Mouse (Mus musculus) CH12.LX (cell line): ENCODE measurements around the gene Fcgr4. TPM values are rescaled to one million over a fixed set of nuclear protein-coding genes. Genes with fewer than 3 reads are reported as not detected.

Experiments
- DNase-seq: peaks from one replicate; pipeline ENCODE4 v3.0.0-alpha.2; 2013; ENCODE audit errors: extremely low read depth
- H3K27ac ChIP-seq: 2 replicates; pipeline ENCODE4 v1.5.1; 2012; ENCODE audit warnings: low read depth, mild to moderate bottlenecking, control low read depth, moderate library complexity; ENCODE audit not compliant: insufficient read depth
- H3K27me3 ChIP-seq: replicated peaks from 2 replicates; pipeline ENCODE3; 2012; ENCODE audit warnings: inconsistent platforms
- H3K36me3 ChIP-seq, 2 experiments: replicated peaks in 1 of 2; 2 replicates each; pipeline versions ENCODE3 to v1.6.1; 2012; ENCODE audit warnings: inconsistent platforms in 1 of 2, low read length in 1 of 2, mild to moderate bottlenecking in 1 of 2, mixed read lengths in 1 of 2, moderate library complexity in 1 of 2; ENCODE audit not compliant: control insufficient read depth in 1 of 2, insufficient read depth in 1 of 2
- H3K4me1 ChIP-seq, 2 experiments: 2 replicates each; pipeline ENCODE4 v1.6.1; 2012; ENCODE audit warnings: inconsistent platforms in 1 of 2, moderate library complexity in 1 of 2; ENCODE audit not compliant: insufficient read depth in 2 of 2, control insufficient read depth in 1 of 2
- H3K4me2 ChIP-seq: 2 replicates; pipeline ENCODE4 v1.6.1; 2012; ENCODE audit warnings: low read depth, mild to moderate bottlenecking, control low read depth; ENCODE audit not compliant: poor library complexity, insufficient read depth, severe bottlenecking
- H3K4me3 ChIP-seq, 3 experiments: fragments of 150-350 bp in 1 of 3; sonication (generic) in 1 of 3; replicated peaks in 1 of 3; 2 replicates each; pipeline versions ENCODE3 to v1.5.1; 2011 to 2012; ENCODE audit warnings: low read depth in 2 of 3, low read length in 2 of 3, mild to moderate bottlenecking in 2 of 3, moderate library complexity in 2 of 3, control low read depth in 1 of 3, improper control_type of control experiment in 1 of 3, inconsistent platforms in 1 of 3, mixed read lengths in 1 of 3; ENCODE audit not compliant: poor library complexity in 1 of 3
- H3K79me2 ChIP-seq: replicated peaks from 2 replicates; pipeline ENCODE4 v1.6.1; 2012; ENCODE audit warnings: mild to moderate bottlenecking, moderate library complexity; ENCODE audit not compliant: control insufficient read depth, poor library complexity, insufficient read depth, severe bottlenecking; ENCODE audit errors: extremely low read depth
- H3K9ac ChIP-seq: 2 replicates; pipeline ENCODE4 v1.6.1; 2012; ENCODE audit warnings: low read depth, mild to moderate bottlenecking, control low read depth, moderate library complexity; ENCODE audit not compliant: insufficient read depth
- H3K9me3 ChIP-seq: replicated peaks from 2 replicates; pipeline ENCODE3; 2012; ENCODE audit warnings: low read length, inconsistent platforms, mixed read lengths
- BHLHE40 ChIP-seq: IDR thresholded peaks from 2 replicates; pipeline ENCODE4 v1.6.1; 2011; ENCODE audit warnings: mild to moderate bottlenecking, low read depth, low read length, improper control_type of control experiment
- CHD1 ChIP-seq: IDR thresholded peaks from 2 replicates; pipeline ENCODE4 v1.6.1; 2012; ENCODE audit warnings: low read depth, low read length, improper control_type of control experiment, inconsistent platforms
- IRF4 ChIP-seq: IDR thresholded peaks from 2 replicates; pipeline ENCODE4 v1.6.1; 2014; ENCODE audit warnings: low read depth, mild to moderate bottlenecking, inconsistent platforms, low read length, improper control_type of control experiment
- JUN ChIP-seq: IDR thresholded peaks from 2 replicates; pipeline ENCODE4 v1.6.1; 2011; ENCODE audit warnings: low read depth, mild to moderate bottlenecking, low read length, improper control_type of control experiment, moderate library complexity; ENCODE audit not compliant: insufficient read depth
- JUND ChIP-seq: conservative IDR thresholded peaks from 2 replicates; pipeline ENCODE4 v1.6.1; 2011; ENCODE audit warnings: low read depth, low read length, improper control_type of control experiment
- MAX ChIP-seq: IDR thresholded peaks from 2 replicates; pipeline ENCODE4 v1.6.1; 2011; ENCODE audit warnings: low read length, improper control_type of control experiment
- MAZ ChIP-seq: IDR thresholded peaks from 2 replicates; pipeline ENCODE4 v1.6.1; 2012; ENCODE audit warnings: low read depth, mild to moderate bottlenecking, inconsistent platforms, low read length, improper control_type of control experiment, moderate library complexity
- MEF2A ChIP-seq: IDR thresholded peaks from 2 replicates; pipeline ENCODE4 v1.6.1; 2014; ENCODE audit warnings: low read depth, mild to moderate bottlenecking, inconsistent platforms, low read length, improper control_type of control experiment, borderline replicate concordance
- NELFE ChIP-seq: IDR thresholded peaks from 2 replicates; pipeline ENCODE4 v1.6.1; 2011; ENCODE audit warnings: low read depth, low read length, improper control_type of control experiment
- NRF1 ChIP-seq: IDR thresholded peaks from 2 replicates; pipeline ENCODE4 v1.6.1; 2014; ENCODE audit warnings: low read depth, mild to moderate bottlenecking, inconsistent platforms, low read length, improper control_type of control experiment, moderate library complexity
- POLR2A ChIP-seq: IDR thresholded peaks from 2 replicates; pipeline ENCODE4 v1.6.1; 2011; ENCODE audit warnings: low read depth, mild to moderate bottlenecking, improper control_type of control experiment, low read length
- RAD21 ChIP-seq: IDR thresholded peaks from 2 replicates; pipeline ENCODE4 v1.6.1; 2011; ENCODE audit warnings: low read depth, mild to moderate bottlenecking, low read length, improper control_type of control experiment, moderate library complexity
- RCOR1 ChIP-seq: conservative IDR thresholded peaks from 2 replicates; pipeline ENCODE4 v1.6.1; 2012; ENCODE audit warnings: low read depth, mild to moderate bottlenecking, inconsistent platforms, low read length, improper control_type of control experiment
- SIN3A ChIP-seq: IDR thresholded peaks from 2 replicates; pipeline ENCODE4 v1.6.1; 2012; ENCODE audit warnings: low read length, improper control_type of control experiment, inconsistent platforms
- SMC3 ChIP-seq: IDR thresholded peaks from 2 replicates; pipeline ENCODE4 v1.6.1; 2011; ENCODE audit warnings: low read depth, low read length, improper control_type of control experiment
- UBTF ChIP-seq: IDR thresholded peaks from 2 replicates; pipeline ENCODE4 v1.6.1; 2012; ENCODE audit warnings: low read depth, mild to moderate bottlenecking, inconsistent platforms, low read length, improper control_type of control experiment, moderate library complexity
- USF2 ChIP-seq: conservative IDR thresholded peaks from 2 replicates; pipeline ENCODE4 v1.6.1; 2011; ENCODE audit warnings: low read depth, low read length, improper control_type of control experiment
- ZC3H11A ChIP-seq: IDR thresholded peaks from 2 replicates; pipeline ENCODE4 v1.6.1; 2012; ENCODE audit warnings: low read depth, mild to moderate bottlenecking, inconsistent platforms, low read length, improper control_type of control experiment
- ZKSCAN1 ChIP-seq: IDR thresholded peaks from 2 replicates; pipeline ENCODE4 v1.6.1; 2012; ENCODE audit warnings: low read depth, inconsistent platforms, low read length, improper control_type of control experiment, borderline replicate concordance
- ZMIZ1 ChIP-seq: IDR thresholded peaks from 2 replicates; pipeline ENCODE4 v1.6.1; 2012; ENCODE audit warnings: low read depth, mild to moderate bottlenecking, inconsistent platforms, low read length, improper control_type of control experiment
- ZNF384 ChIP-seq: IDR thresholded peaks from 2 replicates; pipeline ENCODE4 v1.6.1; 2012; ENCODE audit warnings: low read depth, low read length, improper control_type of control experiment, inconsistent platforms
- dilution Hi-C: fragments of 300-500 bp; cut with MboI; formaldehyde crosslinking; loops from 2 replicates; pipeline ENCODE4 v1.14.3; 2020; ENCODE audit warnings: low sequenced_read_pairs; ENCODE audit not compliant: extremely low pct_unique_long_range_greater_than_20kb, extremely low pct_ligation_motif_present
- in situ Hi-C: fragments of 300-500 bp; cut with MboI; formaldehyde crosslinking; loops from 3 replicates; pipeline ENCODE4 v1.14.3; 2019; ENCODE audit warnings: low sequenced_read_pairs, low pct_ligation_motif_present, low pct_unique_long_range_greater_than_20kb, mixed read lengths
- polyA plus RNA-seq: library from polyadenylated mRNA; unstranded; fragments of >175 nt; gene quantifications from 2 replicates; pipeline ENCODE4 v1.2.1, GENCODE M21; 2012; ENCODE audit warnings: low read depth; ENCODE audit not compliant: insufficient read length
- total RNA-seq, 2 experiments: library from RNA; depleted of rRNA; stranded (reverse); fragments of 300-350 nt in 1 of 2; fragments of >200 nt in 1 of 2; gene quantifications; 2 replicates each; pipeline ENCODE4 v1.2.3; 2012 to 2014

Fcgr4 gene
- total and polyA plus RNA-seq, 3 experiments, result 41.8 to 56.8 (median 52.8) TPM

- peak; percentile 52; the same call in 1 of the 2 replicates for TF ChIP-seq MEF2A
- peak; percentile 2; the same call in 1 of the 2 replicates for TF ChIP-seq SMC3
- TF ChIP-seq NELFE, result 0 out of 2 replicates have a peak, but pooled peaks have one; percentile 39
- TF ChIP-seq MAZ, result no peak
- no peak for TF ChIP-seq JUND
Measured at GRCm38 (mm10) chr1:170975751-170976161, 43.0 kb upstream of the Fcgr4 start (continued).

GRCm38 (mm10) chr1:170976447-170976846 is 42.3 kb upstream of the Fcgr4 start, which contains the start of gene Fcgr2b:
Gene Fcgr2b (minus strand): TSS chr1:170976547.
- Histone ChIP-seq H3K4me3 (peak within 1 kb of the TSS; percentile 59 to 77 (median 66)), H3K79me2 (no peaks in the 10 kb centered on the region; the same call in 1 of the 2 replicates), H3K36me3 (peaks cover 0 to 7% of the 10 kb centered on the region in 2 experiments), H3K27me3 (no peaks in the 10 kb centered on the region), H3K4me2 (peak within 1 kb of the TSS; percentile 79), H3K4me1 (peaks cover 17 to 58% of the 10 kb centered on the region in 2 experiments), H3K9me3 (peaks cover 4% of the 10 kb centered on the region), H3K9ac (peak within 1 kb of the TSS; percentile 55), H3K27ac (peak within 1 kb of the TSS; percentile 64; the same call in 1 of the 2 replicates)
- in situ Hi-C loops, result loop anchor here (25.0 kb wide), 1 partner anchor 339 kb away; the partner anchor contains the start of gene Olfml2b
- no peak for DNase-seq
- dilution Hi-C loops, result no loop called here
- TF ChIP-seq ZKSCAN1, result no peak
- no peak for TF ChIP-seq SIN3A
- no peak for TF ChIP-seq USF2
- no peak for TF ChIP-seq IRF4
- TF ChIP-seq RAD21, result no peak
- TF ChIP-seq NRF1, result no peak
- no peak for TF ChIP-seq JUND
- no peak for TF ChIP-seq NELFE
- TF ChIP-seq ZMIZ1, result no peak
- no peak for TF ChIP-seq BHLHE40
- TF ChIP-seq CHD1, result no peak
- no peak for TF ChIP-seq JUN
- TF ChIP-seq RCOR1, result no peak
- no peak for TF ChIP-seq MEF2A
- TF ChIP-seq MAX, result no peak
- TF ChIP-seq ZC3H11A, result no peak
- no peak for TF ChIP-seq ZNF384
- TF ChIP-seq UBTF, result no peak
- no peak for TF ChIP-seq MAZ
- no peak for TF ChIP-seq POLR2A
